Mouse (Mus musculus): ENCODE measurements at regions not wholly inside any gene's neighbourhood (a gene's known extent, or its start where the extent isn't known, plus 50 kb on each side); places are given as distances from the start of the nearest gene placed in this dataset.

DNA sequence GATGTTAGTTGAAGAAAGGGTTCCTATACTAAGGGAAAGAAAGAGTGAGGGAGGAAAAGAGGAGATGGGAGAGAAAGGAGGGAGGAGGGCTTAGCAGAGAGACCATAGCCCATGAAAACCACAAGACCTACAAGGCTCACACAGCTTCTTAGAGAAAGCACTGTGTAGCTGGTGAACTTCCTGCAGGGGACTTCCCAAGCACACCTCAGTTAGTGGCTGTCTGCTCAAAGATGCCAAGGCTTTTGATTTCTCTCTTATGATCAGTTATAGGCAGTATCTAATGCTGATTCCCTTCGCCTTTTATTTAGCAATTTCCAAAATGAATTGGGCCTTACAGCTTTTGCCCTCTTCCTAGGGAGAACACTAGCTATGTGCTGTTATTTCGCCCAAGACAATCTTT, 90.0 kb upstream of the Bach2 start:
- no peak for TF ChIP-seq CTCF (IDR thresholded peaks at IDR 0.05; ENCODE audit: extremely low read depth, insufficient read length, insufficient replicate concordance, low read depth, low read length)
- TF ChIP-seq POLR2A (IDR thresholded peaks at IDR 0.05; ENCODE audit: low read depth, low read length): no peak

Data from small intestine, adult 2 months (tissue).